Mouse (Mus musculus) cerebellum, adult 2 months (tissue): Measurements from ENCODE around the gene Hipk1. TPM values are rescaled to one million over a fixed set of nuclear protein-coding genes. Genes with fewer than 3 reads are reported as not detected.

ENCODE experiments used
- DNase-seq, 2 experiments: peaks; one replicate each; pipeline ENCODE4 v3.0.0; 2021
- H3K27ac ChIP-seq: fragments of 200-500 bp; 2 replicates; pipeline ENCODE4 v1.5.1; 2012; ENCODE audit warnings: low read length, control low read depth, inconsistent platforms; ENCODE audit not compliant: insufficient read depth
- H3K27me3 ChIP-seq: fragments of 200-500 bp; 2 replicates; pipeline ENCODE4 v1.6.1; 2012; ENCODE audit warnings: inconsistent platforms, mild to moderate bottlenecking, low read length, moderate library complexity; ENCODE audit not compliant: control insufficient read depth, insufficient read depth
- H3K4me1 ChIP-seq: fragments of 200-500 bp; 2 replicates; pipeline ENCODE4 v1.6.1; 2011; ENCODE audit warnings: low read length; ENCODE audit not compliant: control insufficient read depth, insufficient read depth
- H3K4me3 ChIP-seq: fragments of 200-500 bp; replicated peaks from 2 replicates; pipeline ENCODE3; 2011; ENCODE audit warnings: mild to moderate bottlenecking, low read depth, low read length, control low read depth; ENCODE audit not compliant: insufficient read depth
- CTCF ChIP-seq: fragments of 200-500 bp; IDR thresholded peaks from 2 replicates; pipeline ENCODE4 v1.5.1; 2011; ENCODE audit warnings: low read depth, mild to moderate bottlenecking, control low read depth, low read length, moderate library complexity, borderline replicate concordance; ENCODE audit not compliant: insufficient read depth
- POLR2A ChIP-seq: fragments of 200-500 bp; IDR thresholded peaks from 2 replicates; pipeline ENCODE4 v1.6.1; 2011; ENCODE audit warnings: low read length, control low read depth, borderline replicate concordance; ENCODE audit not compliant: insufficient read depth
- WGBS: fragments of 180-500 bp; shearing (Covaris S2); methylation state at CpG from one replicate; pipeline ENCODE4 v1.1.7; 2018; 5-methylcytosine and 5-hydroxymethylcytosine counted together
- polyA plus RNA-seq: library from polyadenylated mRNA; depleted of rRNA; stranded (reverse); fragments of >200 nt; gene quantifications from 2 replicates; pipeline ENCODE4 v1.2.3, GENCODE M21; 2012

Gene Hipk1
- polyA plus RNA-seq, 1 experiment, result 59.6 TPM

- Histone ChIP-seq H3K27ac (peak overlapping the region; percentile 98), H3K27me3 (no peaks in the 10 kb centered on the region), H3K4me3 (peak overlapping the region; percentile 23), H3K4me1 (peaks cover 35% of the 10 kb centered on the region)
- DNase-seq, result peak; percentile 74 to 86
- WGBS, result 16% methylated on average over 11 of the region's 11 CpGs
- no peak for TF ChIP-seq CTCF
- TF ChIP-seq POLR2A, result peak; percentile 22; the same call in 1 of the 2 replicates
Observed at GRCm38 (mm10) chr3:103777940-103778339, 13.4 kb downstream of the Hipk1 start.

GRCm38 (mm10) chr3:103774009-103774408 lies 17.4 kb downstream of the Hipk1 start:
- no peak for TF ChIP-seq CTCF
- TF ChIP-seq POLR2A, result no peak
- peaks cover 34% of the 10 kb centered on the region for H3K4me1 ChIP-seq
- WGBS, result 72% methylated on average over 15 of the region's 15 CpGs
- no peak overlapping the region for H3K4me3 ChIP-seq
- H3K27me3 ChIP-seq, result no peaks in the 10 kb centered on the region
- no peak for DNase-seq
- H3K27ac ChIP-seq, result no peak overlapping the region

- Histone ChIP-seq H3K27me3 (no peaks in the 10 kb centered on the region), H3K27ac (peak overlapping the region; percentile 41), H3K4me3 (no peak overlapping the region), H3K4me1 (peaks cover 31% of the 10 kb centered on the region)
- no peak for DNase-seq
- TF ChIP-seq CTCF (no peak), POLR2A (no peak)
- WGBS, result 70% methylated on average over 3 of the region's 3 CpGs
Observed at GRCm38 (mm10) chr3:103773508-103773907, 17.9 kb downstream of the Hipk1 start.

- 67% methylated on average over 4 of the region's 4 CpGs for WGBS
- Histone ChIP-seq H3K27me3 (no peaks in the 10 kb centered on the region), H3K4me3 (no peak overlapping the region), H3K4me1 (peaks cover 24% of the 10 kb centered on the region), H3K27ac (peak overlapping the region; percentile 80)
- DNase-seq, result no peak
- TF ChIP-seq CTCF (no peak), POLR2A (no peak)
Observed at GRCm38 (mm10) chr3:103772846-103773245, 18.5 kb downstream of the Hipk1 start.

- Histone ChIP-seq H3K27ac (peak overlapping the region; percentile 77), H3K4me1 (peaks cover 14% of the 10 kb centered on the region), H3K4me3 (peak overlapping the region; percentile 28), H3K27me3 (no peaks in the 10 kb centered on the region)
- TF ChIP-seq POLR2A (no peak), CTCF (no peak)
- WGBS, result 2% methylated on average over 9 of the region's 9 CpGs
- peak; percentile 90 to 91 for DNase-seq
Observed at GRCm38 (mm10) chr3:103771531-103772130, 19.7 kb downstream of the Hipk1 start.

- Histone ChIP-seq H3K27me3 (no peaks in the 10 kb centered on the region), H3K4me1 (no peaks in the 10 kb centered on the region; the same call in 1 of the 2 replicates), H3K4me3 (no peak overlapping the region), H3K27ac (no peak overlapping the region)
- 59% methylated on average over 3 of the region's 3 CpGs for WGBS
- DNase-seq, result no peak
- TF ChIP-seq POLR2A (no peak), CTCF (no peak)
Observed at GRCm38 (mm10) chr3:103766789-103767188, 24.6 kb downstream of the Hipk1 start.

- no peak for TF ChIP-seq POLR2A
- no peak for TF ChIP-seq CTCF
- H3K27ac ChIP-seq, result no peak overlapping the region
- H3K27me3 ChIP-seq, result no peaks in the 10 kb centered on the region
- 86% methylated on average over 5 of the region's 5 CpGs for WGBS
- H3K4me3 ChIP-seq, result no peak overlapping the region
- H3K4me1 ChIP-seq, result no peaks in the 10 kb centered on the region; the same call in 1 of the 2 replicates
- no peak for DNase-seq
Observed at GRCm38 (mm10) chr3:103759261-103759970, 31.9 kb downstream of the Hipk1 start.

- no peaks in the 10 kb centered on the region for H3K27me3 ChIP-seq
- 16% methylated on average over 7 of the region's 7 CpGs for WGBS
Observed at GRCm38 (mm10) chr3:103758456-103758855, 32.9 kb downstream of the Hipk1 start.

More at GRCm38 (mm10) chr3:103758456-103758855, 32.9 kb downstream of the Hipk1 start:
- Histone ChIP-seq H3K27ac (no peak overlapping the region), H3K4me3 (no peak overlapping the region), H3K4me1 (no peaks in the 10 kb centered on the region; the same call in 1 of the 2 replicates)
- TF ChIP-seq POLR2A (no peak), CTCF (no peak)
- no peak for DNase-seq
